Mouse (Mus musculus) gastrocnemius, postnatal 14 days (tissue): ENCODE measurements at regions not wholly inside any gene's neighbourhood (a gene's known extent, or its start where the extent isn't known, plus 50 kb on each side); places are given as distances from the start of the nearest gene placed in this dataset.
"Not testable (repeated sequence)": the region's sequence is repeated elsewhere in the genome, so short reads cannot be mapped to it uniquely, and the experiment has no call there.

Source experiments
- DNase-seq: peaks from one replicate; pipeline ENCODE4 v3.0.0; 2021; ENCODE audit warnings: mixed read lengths
- intact Hi-C: fragments of 180-260 bp; cut with DNase I; formaldehyde crosslinking; loops from one replicate; pipeline ENCODE4 v1.15.1; 2025; ENCODE audit warnings: low total_unique reads

DNA sequence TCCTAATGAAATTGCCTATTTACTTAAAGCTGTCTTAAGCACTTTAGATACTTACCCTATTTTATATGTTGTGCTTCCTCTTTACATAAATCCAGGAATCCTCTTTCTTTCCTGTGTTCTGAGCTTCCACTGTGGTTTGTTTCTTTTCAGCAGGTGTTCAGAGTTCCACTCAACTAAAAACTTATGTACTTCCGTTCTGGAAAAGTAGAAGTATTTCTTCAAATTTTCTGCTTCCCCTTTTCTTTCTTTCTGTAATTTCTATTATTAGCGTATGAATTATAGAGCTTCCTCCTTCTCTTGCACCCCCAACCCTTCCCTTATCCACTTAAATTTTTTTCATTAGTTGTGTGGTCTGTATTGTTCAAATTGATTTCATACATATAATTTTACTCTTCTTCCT, 165.8 kb upstream of the Nudt12 start:
- DNase-seq: no peak

DNA sequence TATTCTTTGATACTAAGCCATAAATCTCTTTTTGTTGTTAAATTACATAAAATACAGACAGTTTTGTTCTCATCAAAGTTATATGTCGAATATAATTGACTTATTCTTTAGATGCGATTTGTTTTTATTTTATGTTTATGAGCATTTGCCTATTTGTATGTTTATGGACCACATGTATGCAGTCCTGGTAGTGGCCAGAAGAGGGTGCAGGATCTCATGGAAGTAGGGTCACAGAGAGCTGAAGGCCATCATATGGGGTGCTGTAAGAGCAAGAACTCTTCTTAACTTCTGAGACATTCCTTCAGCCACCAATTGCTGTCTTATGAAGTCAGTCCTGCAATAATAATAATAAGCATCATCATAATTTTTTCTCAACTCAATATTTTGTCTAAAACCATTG, 143.2 kb upstream of the Nudt12 start:
- intact Hi-C loops: no loop called here
- DNase-seq: no peak

More for the DNA sequence above, 165.8 kb upstream of the Nudt12 start:
- intact Hi-C loops: no loop called here

DNA sequence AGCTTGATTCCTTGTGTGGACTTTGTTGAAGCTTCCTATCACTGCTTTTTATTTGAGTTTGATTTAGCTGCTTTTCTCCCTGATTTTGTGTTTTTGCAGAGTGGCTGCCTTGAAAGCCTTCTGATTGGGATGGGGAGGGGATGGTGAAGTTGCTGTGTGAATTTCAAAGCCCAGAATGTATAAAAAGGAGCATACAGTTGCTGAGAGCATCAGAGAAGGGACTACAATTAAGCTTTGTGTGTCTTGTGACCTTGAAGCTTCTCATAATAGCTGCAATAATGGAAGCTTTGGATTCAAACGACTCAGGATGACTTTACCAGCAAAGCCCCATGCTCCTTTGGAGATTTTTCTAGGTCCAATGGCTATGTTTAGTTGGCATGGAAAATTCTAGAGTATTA, 130.6 kb upstream of the Nudt12 start:
- intact Hi-C loops: no loop called here
- DNase-seq: no peak

DNA sequence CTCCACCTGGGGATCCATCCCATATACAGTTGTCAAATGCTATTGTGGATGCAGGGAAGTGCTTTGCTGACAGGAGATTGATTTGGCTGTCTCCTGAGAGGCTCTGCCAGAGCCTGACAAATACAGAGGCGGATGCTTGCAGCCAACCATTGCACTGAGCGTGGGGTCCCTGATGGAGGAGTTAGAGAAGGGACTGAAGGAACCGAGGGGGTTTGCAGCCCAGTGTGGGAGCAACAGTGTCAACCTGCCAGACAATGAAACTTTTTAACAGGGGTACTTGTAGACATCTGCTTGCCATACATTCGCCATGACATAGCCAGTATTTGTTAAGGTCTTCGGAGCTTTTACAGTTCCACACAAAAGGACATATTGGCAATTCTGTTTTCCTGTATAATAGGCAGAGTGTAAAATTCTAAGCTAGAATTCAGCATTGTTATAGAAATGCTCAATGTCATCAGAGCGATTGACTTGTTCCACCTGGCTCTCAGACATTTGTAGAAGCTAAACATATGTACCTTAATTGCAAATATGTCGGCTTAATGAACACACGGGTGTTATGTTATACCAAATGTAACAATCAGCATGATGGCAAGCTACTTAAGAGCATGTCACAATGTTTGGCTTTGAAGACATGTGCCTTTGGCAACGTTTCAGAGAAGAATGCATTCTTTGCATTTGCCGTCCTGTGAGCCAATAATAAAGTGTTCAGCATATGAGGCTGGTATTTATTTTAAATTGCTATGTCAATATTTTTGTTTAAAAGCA, 130.0 kb upstream of the Nudt12 start:
- intact Hi-C loops: no loop called here
- no peak for DNase-seq

DNA sequence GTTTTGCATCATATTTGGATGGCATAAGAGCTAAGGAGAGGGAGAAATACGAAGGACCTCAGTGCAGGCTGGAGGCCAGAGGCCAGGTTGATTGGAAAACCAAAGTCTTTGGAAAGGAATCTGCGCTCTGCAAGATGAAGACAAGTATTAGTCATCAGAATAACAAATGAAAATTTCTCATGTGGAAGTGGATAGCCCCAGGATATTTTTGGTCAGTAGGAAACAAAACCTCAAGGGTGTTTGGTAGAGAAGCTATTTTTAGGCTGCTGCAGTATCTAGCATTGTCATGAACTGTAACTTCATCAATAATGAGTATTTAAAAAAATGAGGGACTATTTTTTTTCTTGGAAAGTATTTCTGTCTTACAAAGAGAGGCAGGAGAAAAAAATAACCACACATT, 125.6 kb upstream of the Nudt12 start:
- intact Hi-C loops: no loop called here
- DNase-seq: no peak

DNA sequence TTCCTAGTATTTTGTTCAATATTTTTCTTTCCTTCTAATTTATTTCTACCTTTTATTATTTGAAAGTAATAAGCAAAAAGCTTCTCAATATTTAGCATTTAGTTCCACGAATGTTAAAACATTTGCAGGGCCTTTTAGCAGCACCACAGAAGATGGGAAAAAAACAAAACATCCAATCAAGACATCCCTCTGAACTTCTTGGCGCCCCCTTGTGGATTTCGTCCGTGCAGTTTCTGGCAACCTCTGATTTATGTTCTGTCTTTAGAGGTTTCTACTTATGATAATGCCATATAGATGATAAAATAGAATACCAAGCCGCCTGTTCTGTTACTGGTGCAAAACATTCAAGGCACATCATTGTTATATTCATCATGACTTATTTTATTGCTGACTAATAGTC, 86.2 kb upstream of the Nudt12 start:
- peak; percentile 15 for DNase-seq
- intact Hi-C loops: no loop called here

DNA sequence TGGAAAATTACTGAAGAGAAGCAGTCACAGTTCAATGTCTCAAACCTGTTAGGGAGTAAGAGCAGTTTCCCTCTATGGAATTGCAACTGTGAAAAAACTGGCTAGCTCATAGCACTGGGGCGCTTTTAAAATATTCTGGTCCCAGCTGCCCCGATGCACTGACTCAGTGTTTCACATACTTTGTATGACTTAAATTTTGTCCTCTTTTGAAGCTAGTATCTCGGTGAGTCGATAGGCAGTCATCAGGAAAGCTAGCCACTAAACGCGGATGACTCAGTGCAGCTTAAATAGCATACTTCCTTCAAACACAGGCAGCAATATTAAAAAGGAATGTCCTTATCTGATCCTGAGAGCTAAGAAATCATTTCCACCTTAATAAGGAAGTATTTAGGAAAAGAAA, 63.7 kb upstream of the Nudt12 start:
- intact Hi-C loops, DNase-seq: not testable (repeated sequence)

DNA sequence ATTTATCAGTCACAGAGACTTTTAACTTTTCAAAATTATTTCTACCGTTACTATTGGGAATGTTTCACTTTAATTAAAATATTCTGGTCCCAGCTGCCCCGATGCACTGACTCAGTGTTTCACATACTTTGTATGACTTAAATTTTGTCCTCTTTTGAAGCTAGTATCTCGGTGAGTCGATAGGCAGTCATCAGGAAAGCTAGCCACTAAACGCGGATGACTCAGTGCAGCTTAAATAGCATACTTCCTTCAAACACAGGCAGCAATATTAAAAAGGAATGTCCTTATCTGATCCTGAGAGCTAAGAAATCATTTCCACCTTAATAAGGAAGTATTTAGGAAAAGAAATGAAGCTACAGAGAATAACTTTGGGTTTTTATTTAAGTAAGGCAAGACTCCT, 63.2 kb upstream of the Nudt12 start:
- DNase-seq, intact Hi-C loops: not testable (repeated sequence)
